Mouse (Mus musculus): ENCODE data around the gene Wif1. TPM values are rescaled to one million over a fixed set of nuclear protein-coding genes. Genes with fewer than 3 reads are reported as not detected.

Gene Wif1
- total and polyA plus RNA-seq, 2 experiments from 2014 or later: 6.0 to 6.1 TPM

DNA sequence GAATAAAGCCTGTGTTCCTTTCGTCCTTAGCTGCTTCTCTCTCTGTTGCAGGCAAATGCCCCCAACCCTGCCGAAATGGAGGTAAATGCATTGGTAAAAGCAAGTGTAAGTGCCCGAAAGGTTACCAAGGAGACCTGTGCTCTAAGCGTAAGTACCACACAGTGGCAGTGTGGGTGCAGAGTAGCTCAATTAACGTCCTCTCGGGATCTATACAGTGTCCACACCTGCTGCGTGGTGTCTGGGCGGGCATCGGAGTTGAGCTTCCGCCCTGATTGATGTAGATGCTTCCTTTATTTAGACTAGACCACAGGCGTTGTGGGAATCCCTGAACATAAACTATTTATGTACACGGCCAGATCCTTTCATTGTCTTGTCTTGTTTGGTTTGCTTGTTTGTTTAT is 62.2 kb downstream of the Wif1 start:
- H3K36me3 ChIP-seq (ENCODE audit: insufficient read depth): no peaks in the 10 kb centered on the region
- H3K27me3 ChIP-seq (ENCODE audit: insufficient read depth, low read length): no peaks in the 10 kb centered on the region
- no peaks in the 10 kb centered on the region for H3K9me3 ChIP-seq (ENCODE audit: low read length)
- no peak overlapping the region for H3K4me3 ChIP-seq (ENCODE audit: low read depth, low read length)
- WGBS: 48% methylated on average over 12 of the region's 12 CpGs
- no peak overlapping the region for H3K27ac ChIP-seq (ENCODE audit: low read depth, low read length)
- ATAC-seq (peak; percentile 38; the same call in 1 of the 2 replicates), DNase-seq (peak; percentile 22)
- 0 out of 2 replicates have a peak overlapping the region, but pooled peaks have one; percentile 9 for H3K4me2 ChIP-seq (ENCODE audit: low read depth)
- no peak overlapping the region for H3K9ac ChIP-seq
- peak; percentile 36 for TF ChIP-seq CTCF (IDR thresholded peaks at IDR 0.05; ENCODE audit: low read depth)
- no peaks in the 10 kb centered on the region for H3K4me1 ChIP-seq (ENCODE audit: insufficient read depth)

DNA sequence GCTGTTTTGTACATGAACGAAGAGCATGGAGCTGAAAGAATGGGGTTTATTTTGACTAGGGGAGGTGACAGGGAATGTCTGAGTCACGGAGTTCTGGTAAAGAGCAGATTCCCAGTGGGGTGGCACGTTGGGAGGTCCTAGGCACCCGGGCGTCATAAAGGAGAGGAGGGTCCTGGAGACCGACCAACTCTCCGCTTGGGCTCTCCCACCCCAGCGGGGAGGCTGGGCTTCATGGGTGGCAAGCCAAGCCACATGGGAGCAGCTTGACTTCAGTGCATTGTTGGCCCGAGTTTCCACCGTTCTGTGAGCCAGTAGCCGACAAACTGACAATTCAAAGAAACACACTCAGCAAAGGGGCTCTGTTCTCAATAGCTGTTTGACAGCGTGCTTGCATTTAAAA is 64.5 kb downstream of the Wif1 start:
- Histone ChIP-seq H3K27me3 (ENCODE audit: insufficient read depth, low read length) (no peaks in the 10 kb centered on the region), H3K4me3 (ENCODE audit: low read depth, low read length) (no peak overlapping the region), H3K4me1 (ENCODE audit: insufficient read depth) (no peaks in the 10 kb centered on the region), H3K27ac (ENCODE audit: low read depth, low read length) (no peak overlapping the region), H3K36me3 (ENCODE audit: insufficient read depth) (no peaks in the 10 kb centered on the region), H3K9ac (no peak overlapping the region), H3K9me3 (ENCODE audit: low read length) (no peaks in the 10 kb centered on the region), H3K4me2 (ENCODE audit: low read depth) (no peak overlapping the region)
- no peak for TF ChIP-seq CTCF (IDR thresholded peaks at IDR 0.05; ENCODE audit: low read depth)
- WGBS: 45% methylated on average over 12 of the region's 12 CpGs
- ATAC-seq (peak; percentile 16; the same call in 1 of the 2 replicates), DNase-seq (peak; percentile 46)

DNA sequence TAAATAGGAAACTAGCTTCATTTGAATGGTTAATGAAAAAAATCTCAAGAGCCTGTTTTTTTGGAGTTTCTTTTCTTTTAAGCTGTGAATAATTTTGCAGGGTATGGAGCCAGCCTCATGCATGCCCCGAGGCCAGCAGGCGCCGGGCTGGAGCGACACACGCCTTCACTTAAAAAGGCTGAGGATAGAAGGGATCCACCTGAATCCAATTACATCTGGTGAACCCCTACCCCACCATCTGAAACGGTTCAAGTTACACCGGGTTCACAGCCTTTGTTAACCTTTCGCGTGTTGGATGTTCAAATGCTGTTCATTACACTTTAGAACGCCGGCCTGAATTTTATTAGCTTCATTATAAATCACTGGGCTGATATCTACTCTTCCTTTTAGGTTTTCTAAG is 65.9 kb downstream of the Wif1 start:
- 65% methylated on average over 11 of the region's 11 CpGs for WGBS
- no peak overlapping the region for H3K27ac ChIP-seq (ENCODE audit: low read depth, low read length)
- no peak overlapping the region for H3K4me2 ChIP-seq (ENCODE audit: low read depth)
- no peaks in the 10 kb centered on the region for H3K4me1 ChIP-seq (ENCODE audit: insufficient read depth)
- no peak for ATAC-seq
- H3K9ac ChIP-seq: no peak overlapping the region
- no peaks in the 10 kb centered on the region for H3K36me3 ChIP-seq (ENCODE audit: insufficient read depth)
- H3K9me3 ChIP-seq (ENCODE audit: low read length): no peaks in the 10 kb centered on the region
- no peak overlapping the region for H3K4me3 ChIP-seq (ENCODE audit: low read depth, low read length)
- H3K27me3 ChIP-seq (ENCODE audit: insufficient read depth, low read length): no peaks in the 10 kb centered on the region
- no peak for TF ChIP-seq CTCF (IDR thresholded peaks at IDR 0.05; ENCODE audit: low read depth)
- no peak for DNase-seq

DNA sequence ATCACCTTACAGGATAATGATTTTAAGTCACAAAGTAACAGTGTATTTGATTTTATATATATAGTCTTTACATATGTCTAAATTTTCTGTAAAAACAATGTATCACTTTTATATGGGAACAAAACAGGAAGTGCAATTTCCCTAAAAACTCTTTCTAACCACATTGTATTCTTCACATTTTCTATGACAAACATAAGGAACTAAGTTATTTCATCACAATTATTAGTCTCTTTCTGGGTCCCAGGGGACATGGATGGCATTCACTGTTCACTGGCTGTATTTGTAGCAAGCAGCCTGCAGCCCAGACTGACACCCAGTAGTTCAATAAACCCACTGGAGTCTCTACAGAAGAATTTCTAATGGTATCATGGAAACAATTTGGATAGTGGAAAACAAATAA is 82.4 kb downstream of the Wif1 start:
- H3K4me1 ChIP-seq (ENCODE audit: insufficient read depth): no peaks in the 10 kb centered on the region
- no peak overlapping the region for H3K27ac ChIP-seq (ENCODE audit: low read depth, low read length)
- no peaks in the 10 kb centered on the region for H3K27me3 ChIP-seq (ENCODE audit: insufficient read depth, low read length)
- no peak for DNase-seq
- H3K9ac ChIP-seq: no peak overlapping the region
- no peak for ATAC-seq
- no peaks in the 10 kb centered on the region for H3K36me3 ChIP-seq (ENCODE audit: insufficient read depth)
- H3K4me3 ChIP-seq (ENCODE audit: low read depth, low read length): no peak overlapping the region
- no peaks in the 10 kb centered on the region for H3K9me3 ChIP-seq (ENCODE audit: low read length)
- H3K4me2 ChIP-seq (ENCODE audit: low read depth): no peak overlapping the region
- TF ChIP-seq CTCF (IDR thresholded peaks at IDR 0.05; ENCODE audit: low read depth): no peak

DNA sequence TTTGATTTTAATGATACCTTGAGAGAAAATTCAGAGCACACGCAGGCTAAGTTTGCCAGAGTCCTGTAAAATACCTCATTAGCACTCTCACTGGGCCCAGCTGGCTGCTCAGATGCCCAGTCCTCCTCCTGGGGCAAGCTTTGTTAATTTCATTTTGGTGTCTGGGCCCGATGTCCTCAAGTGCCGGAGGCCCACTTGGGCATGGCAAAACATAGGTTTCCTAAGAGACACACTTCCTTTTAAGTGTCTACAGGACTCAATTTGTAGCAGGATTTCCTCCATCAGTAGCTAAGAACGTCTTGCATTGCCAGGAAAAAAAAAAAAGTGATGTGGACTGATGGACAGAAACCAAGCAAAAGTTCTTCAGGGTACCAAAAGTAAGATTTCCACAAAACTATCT is 82.9 kb downstream of the Wif1 start:
- no peaks in the 10 kb centered on the region for H3K27me3 ChIP-seq (ENCODE audit: insufficient read depth, low read length)
- no peak overlapping the region for H3K4me3 ChIP-seq (ENCODE audit: low read depth, low read length)
- 23% methylated on average over 4 of the region's 4 CpGs for WGBS
- DNase-seq (no peak), ATAC-seq (peak; percentile 12; the same call in 1 of the 2 replicates)
- H3K9ac ChIP-seq: no peak overlapping the region
- H3K4me2 ChIP-seq (ENCODE audit: low read depth): no peak overlapping the region
- no peaks in the 10 kb centered on the region for H3K36me3 ChIP-seq (ENCODE audit: insufficient read depth)
- no peaks in the 10 kb centered on the region for H3K4me1 ChIP-seq (ENCODE audit: insufficient read depth)
- H3K9me3 ChIP-seq (ENCODE audit: low read length): no peaks in the 10 kb centered on the region
- TF ChIP-seq CTCF (IDR thresholded peaks at IDR 0.05; ENCODE audit: low read depth): no peak
- H3K27ac ChIP-seq (ENCODE audit: low read depth, low read length): no peak overlapping the region

DNA sequence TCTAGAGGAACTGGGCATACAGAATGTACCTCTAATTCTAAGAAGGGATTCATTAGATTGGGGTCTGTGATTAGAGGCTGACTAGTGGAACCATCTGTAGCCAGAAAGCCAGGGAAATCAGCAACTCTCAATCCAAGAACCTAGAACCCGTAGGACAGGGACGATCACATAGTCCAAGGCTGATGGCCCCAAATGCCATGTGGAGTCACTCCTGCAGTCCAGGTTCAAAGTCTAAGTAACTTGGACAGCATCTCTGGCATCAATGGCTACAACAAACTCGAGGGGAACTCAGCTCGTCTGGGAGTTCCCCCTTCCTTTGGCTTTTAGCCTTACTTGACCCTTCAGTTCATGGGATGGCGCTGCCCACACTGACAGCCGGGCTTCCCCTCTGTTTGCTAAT is 87.0 kb downstream of the Wif1 start:
- Histone ChIP-seq H3K9ac (no peak overlapping the region), H3K36me3 (ENCODE audit: insufficient read depth) (no peaks in the 10 kb centered on the region), H3K4me1 (ENCODE audit: insufficient read depth) (no peaks in the 10 kb centered on the region), H3K4me2 (ENCODE audit: low read depth) (no peak overlapping the region), H3K27me3 (ENCODE audit: insufficient read depth, low read length) (no peaks in the 10 kb centered on the region), H3K9me3 (ENCODE audit: low read length) (no peaks in the 10 kb centered on the region), H3K27ac (ENCODE audit: low read depth, low read length) (no peak overlapping the region), H3K4me3 (ENCODE audit: low read depth, low read length) (no peak overlapping the region)
- whole genome bisulfite sequencing: 92% methylated on average over 6 of the region's 6 CpGs
- TF ChIP-seq CTCF (IDR thresholded peaks at IDR 0.05; ENCODE audit: low read depth): no peak
- no peak for DNase-seq
- ATAC-seq: no peak

DNA sequence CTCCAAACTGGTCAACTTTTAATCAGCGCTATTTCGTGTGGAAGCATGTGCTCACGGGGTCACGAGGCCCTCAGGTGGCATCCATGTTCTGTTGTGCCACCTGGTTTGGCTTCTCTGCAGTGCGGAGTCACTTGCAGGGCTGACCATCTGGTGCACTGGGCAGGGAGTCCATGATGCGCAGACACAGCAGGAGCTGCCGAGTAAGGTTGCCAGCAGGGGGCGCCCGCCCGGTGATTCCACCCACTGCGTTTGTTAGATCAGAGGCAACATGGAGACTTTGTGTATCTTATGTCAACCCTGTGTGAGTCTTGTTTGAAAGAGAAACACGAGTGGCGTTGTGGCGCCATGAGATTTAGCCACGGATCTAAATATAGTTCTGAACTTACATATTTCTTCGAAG is 90.7 kb downstream of the Wif1 start:
- Histone ChIP-seq H3K36me3 (ENCODE audit: insufficient read depth) (no peaks in the 10 kb centered on the region), H3K9ac (no peak overlapping the region), H3K4me3 (ENCODE audit: low read depth, low read length) (no peak overlapping the region), H3K4me2 (ENCODE audit: low read depth) (no peak overlapping the region), H3K27ac (ENCODE audit: low read depth, low read length) (no peak overlapping the region), H3K27me3 (ENCODE audit: insufficient read depth, low read length) (no peaks in the 10 kb centered on the region), H3K4me1 (ENCODE audit: insufficient read depth) (no peaks in the 10 kb centered on the region), H3K9me3 (ENCODE audit: low read length) (no peaks in the 10 kb centered on the region)
- WGBS: 94% methylated on average over 16 of the region's 16 CpGs
- DNase-seq (no peak), ATAC-seq (no peak)
- peak; percentile 24; the same call in 1 of the 2 replicates for TF ChIP-seq CTCF (IDR thresholded peaks at IDR 0.05; ENCODE audit: low read depth)

Measured in forebrain, postnatal 0 days (tissue).